Mouse (Mus musculus) neural tube, embryonic 12.5 days (tissue): ENCODE results near the gene Stard13. TPM values are rescaled to one million over a fixed set of nuclear protein-coding genes. Genes with fewer than 3 reads are reported as not detected.

ENCODE experiments used
- ATAC-seq: fragments of 200-750 bp; cut with Nextera tagmentation; 2 replicates; pipeline ENCODE4 v1.8.0; 2017; ENCODE audit warnings: low read depth, mild to moderate bottlenecking, moderate TSS enrichment, moderate library complexity; ENCODE audit not compliant: low FRiP score
- H3K27ac ChIP-seq: fragments of 300-500 bp; sonication (generic); 2 replicates; pipeline ENCODE4 v1.5.1; 2016
- H3K27me3 ChIP-seq: fragments of 300-500 bp; sonication (generic); replicated peaks from 2 replicates; pipeline ENCODE4 v1.6.1; 2016; ENCODE audit warnings: mild to moderate bottlenecking
- H3K36me3 ChIP-seq: fragments of 300-500 bp; sonication (generic); 2 replicates; pipeline ENCODE4 v1.6.1; 2016; ENCODE audit warnings: mild to moderate bottlenecking
- H3K4me1 ChIP-seq: fragments of 300-500 bp; sonication (generic); 2 replicates; pipeline ENCODE4 v1.6.1; 2016
- H3K4me2 ChIP-seq: fragments of 300-500 bp; sonication (generic); replicated peaks from 2 replicates; pipeline ENCODE4 v1.6.1; 2016; ENCODE audit warnings: mild to moderate bottlenecking
- H3K4me3 ChIP-seq: fragments of 300-500 bp; sonication (generic); 2 replicates; pipeline ENCODE4 v1.5.1; 2016
- H3K9ac ChIP-seq: fragments of 300-500 bp; sonication (generic); 2 replicates; pipeline ENCODE4 v1.6.1; 2016; ENCODE audit warnings: mild to moderate bottlenecking
- H3K9me3 ChIP-seq: fragments of 300-500 bp; sonication (generic); 2 replicates; pipeline ENCODE4 v1.6.1; 2016; ENCODE audit warnings: mild to moderate bottlenecking
- WGBS: fragments of 180-500 bp; shearing (Covaris S2); methylation state at CpG from one replicate; pipeline ENCODE4 v1.1.7; 2016; 5-methylcytosine and 5-hydroxymethylcytosine counted together
- polyA plus RNA-seq: library from polyadenylated mRNA; unstranded; fragments of >200 nt; fragmentation: Nextera tagmentation; extraction: Ambion mirVana; gene quantifications from 2 replicates; pipeline ENCODE4 v1.2.1, GENCODE M21; 2016

Stard13 gene
- polyA plus RNA-seq, 1 experiment from 2014 or later = 11.2 TPM

- WGBS = 88% methylated on average over 1 of the region's 1 CpGs
- Histone ChIP-seq H3K36me3 (no peaks in the 10 kb centered on the region), H3K4me3 (no peak overlapping the region), H3K9ac (no peak overlapping the region), H3K27me3 (no peaks in the 10 kb centered on the region), H3K4me1 (no peaks in the 10 kb centered on the region), H3K9me3 (no peaks in the 10 kb centered on the region), H3K4me2 (no peak overlapping the region), H3K27ac (no peak overlapping the region)
- ATAC-seq = no peak
Observed at GRCm38 (mm10) chr5:151004216-151004755, 229.3 kb downstream of the Stard13 start.

GRCm38 (mm10) chr5:151002051-151002450, 231.6 kb downstream of the Stard13 start:
- Histone ChIP-seq H3K4me2 (no peak overlapping the region), H3K36me3 (no peaks in the 10 kb centered on the region), H3K4me3 (no peak overlapping the region), H3K27me3 (no peaks in the 10 kb centered on the region), H3K27ac (no peak overlapping the region), H3K4me1 (no peaks in the 10 kb centered on the region), H3K9ac (no peak overlapping the region), H3K9me3 (no peaks in the 10 kb centered on the region)
- 92% methylated on average over 4 of the region's 4 CpGs for WGBS
- no peak for ATAC-seq

GRCm38 (mm10) chr5:151001111-151001510, 232.5 kb downstream of the Stard13 start:
- no peaks in the 10 kb centered on the region for H3K4me1 ChIP-seq

GRCm38 (mm10) chr5:150996586-150996985, 237.1 kb downstream of the Stard13 start:
- no peaks in the 10 kb centered on the region for H3K9me3 ChIP-seq
- H3K4me1 ChIP-seq = no peaks in the 10 kb centered on the region
- no peak overlapping the region for H3K27ac ChIP-seq
- ATAC-seq = no peak
- H3K4me2 ChIP-seq = no peak overlapping the region
- H3K4me3 ChIP-seq = no peak overlapping the region
- H3K36me3 ChIP-seq = no peaks in the 10 kb centered on the region
- H3K9ac ChIP-seq = no peak overlapping the region
- WGBS = 72% methylated on average over 2 of the region's 2 CpGs
- no peaks in the 10 kb centered on the region for H3K27me3 ChIP-seq

More at GRCm38 (mm10) chr5:151001111-151001510, 232.5 kb downstream of the Stard13 start:
- H3K9me3 ChIP-seq = no peaks in the 10 kb centered on the region
- no peaks in the 10 kb centered on the region for H3K27me3 ChIP-seq
- no peak for ATAC-seq
- H3K4me2 ChIP-seq = no peak overlapping the region
- no peak overlapping the region for H3K4me3 ChIP-seq
- no peak overlapping the region for H3K9ac ChIP-seq
- WGBS = 94% methylated on average over 7 of the region's 7 CpGs
- H3K27ac ChIP-seq = no peak overlapping the region
- H3K36me3 ChIP-seq = no peaks in the 10 kb centered on the region

- WGBS = 89% methylated on average over 7 of the region's 7 CpGs
- ATAC-seq = no peak
- no peaks in the 10 kb centered on the region for H3K36me3 ChIP-seq
- H3K4me2 ChIP-seq = no peak overlapping the region
- H3K27ac ChIP-seq = no peak overlapping the region
- no peak overlapping the region for H3K4me3 ChIP-seq
- H3K9ac ChIP-seq = no peak overlapping the region
- no peaks in the 10 kb centered on the region for H3K9me3 ChIP-seq
- H3K4me1 ChIP-seq = no peaks in the 10 kb centered on the region
- H3K27me3 ChIP-seq = no peaks in the 10 kb centered on the region
Observed at GRCm38 (mm10) chr5:150994096-150994495, 239.5 kb downstream of the Stard13 start.

Other genes starting within 250 kb of the Stard13 start
- gene Gm42906, start 194.3 kb upstream of the Stard13 start, polyA plus RNA-seq = not detected in 2 replicates